Mouse (Mus musculus) lung, embryonic 16.5 days (tissue): ENCODE results near the gene Sfxn2. TPM values are rescaled to one million over a fixed set of nuclear protein-coding genes. Genes with fewer than 3 reads are reported as not detected.

Source experiments
- ATAC-seq: fragments of 200-750 bp; cut with Nextera tagmentation; 2 replicates; pipeline ENCODE4 v1.8.0; 2017; ENCODE audit warnings: low read depth, mild to moderate bottlenecking, moderate library complexity
- H3K27ac ChIP-seq: fragments of 300-500 bp; sonication (generic); 2 replicates; pipeline ENCODE4 v1.5.1; 2014; ENCODE audit warnings: mild to moderate bottlenecking, control low read depth, low read length
- H3K27me3 ChIP-seq: fragments of 300-500 bp; sonication (generic); 2 replicates; pipeline ENCODE4 v1.6.1; 2014; ENCODE audit warnings: low read depth, low read length, mixed read lengths; ENCODE audit not compliant: control insufficient read depth, insufficient read depth
- H3K36me3 ChIP-seq: fragments of 300-500 bp; sonication (generic); 2 replicates; pipeline ENCODE4 v1.6.1; 2014; ENCODE audit warnings: low read length; ENCODE audit not compliant: control insufficient read depth, insufficient read depth
- H3K4me1 ChIP-seq: fragments of 300-500 bp; sonication (generic); replicated peaks from 2 replicates; pipeline ENCODE4 v1.6.1; 2014; ENCODE audit warnings: low read length, mixed read lengths; ENCODE audit not compliant: control insufficient read depth, insufficient read depth
- H3K4me2 ChIP-seq: fragments of 300-500 bp; sonication (generic); 2 replicates; pipeline ENCODE4 v1.6.1; 2014; ENCODE audit warnings: low read depth, low read length, control low read depth
- H3K4me3 ChIP-seq: fragments of 300-500 bp; sonication (generic); 2 replicates; pipeline ENCODE4 v1.5.1; 2014; ENCODE audit warnings: mild to moderate bottlenecking, low read length, control low read depth
- H3K9ac ChIP-seq: fragments of 300-500 bp; sonication (generic); 2 replicates; pipeline ENCODE4 v1.6.1; 2014; ENCODE audit warnings: low read length, control low read depth
- H3K9me3 ChIP-seq: fragments of 300-500 bp; sonication (generic); 2 replicates; pipeline ENCODE4 v1.6.1; 2016; ENCODE audit warnings: low read length; ENCODE audit not compliant: control insufficient read depth
- WGBS: fragments of 180-500 bp; shearing (Covaris S2); extraction: QIAGEN DNeasy Blood & Tissue Kit; methylation state at CpG from one replicate; pipeline ENCODE4 v1.1.7; 2014; 5-methylcytosine and 5-hydroxymethylcytosine counted together
- polyA plus RNA-seq: library from polyadenylated mRNA; unstranded; fragments of >200 nt; fragmentation: Nextera tagmentation; extraction: Ambion mirVana; gene quantifications from 2 replicates; pipeline ENCODE4 v1.2.1, GENCODE M21; 2015

The Sfxn2 gene
- polyA plus RNA-seq, 1 experiment from 2014 or later, result 24.6 TPM

DNA sequence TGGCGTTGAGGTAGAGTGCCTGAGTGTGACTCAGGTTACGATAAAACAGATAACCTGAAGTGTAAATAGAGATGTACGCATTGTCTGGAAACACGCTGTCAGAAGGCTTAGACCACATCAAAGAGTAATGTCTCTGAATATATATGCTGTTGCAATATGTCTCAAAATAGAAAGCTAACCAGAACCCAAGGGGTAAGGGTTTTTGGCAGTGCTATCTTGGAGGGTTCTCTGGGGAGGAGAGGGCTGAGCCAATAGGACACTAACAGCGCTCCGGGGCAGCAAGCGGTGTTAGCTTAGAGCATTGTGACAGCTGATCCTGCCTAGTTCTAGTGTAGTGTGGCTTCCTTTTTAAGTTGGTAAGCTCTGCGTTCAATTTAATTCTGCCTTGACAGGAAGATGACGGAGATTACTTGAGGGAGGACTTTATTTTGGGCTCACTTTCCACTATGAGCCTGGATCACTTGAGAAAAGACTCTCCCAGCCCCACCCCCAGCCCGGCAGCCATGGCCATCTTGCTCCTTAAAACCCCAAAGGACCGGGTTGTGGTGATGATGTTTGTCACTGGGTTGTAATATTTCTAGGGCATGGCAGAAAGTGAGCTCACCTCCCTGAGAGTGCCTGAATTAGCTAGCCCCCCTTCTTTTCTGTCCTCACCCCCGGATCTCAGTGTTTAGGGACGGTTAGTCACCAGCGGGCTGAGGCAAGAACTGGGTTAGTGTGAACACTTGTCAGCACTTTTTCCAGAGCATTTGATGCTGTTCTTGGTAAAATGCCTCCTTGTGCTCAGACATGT is 47.0 kb downstream of the Sfxn2 start:
- 53% methylated on average over 14 of the region's 14 CpGs for WGBS
- no peak overlapping the region for H3K4me2 ChIP-seq
- ATAC-seq, result peak; percentile 26
- H3K27me3 ChIP-seq, result no peaks in the 10 kb centered on the region
- H3K27ac ChIP-seq, result peak overlapping the region; percentile 69
- no peaks in the 10 kb centered on the region for H3K36me3 ChIP-seq
- H3K4me3 ChIP-seq, result no peak overlapping the region
- no peaks in the 10 kb centered on the region for H3K9me3 ChIP-seq
- peak overlapping the region; percentile 14; the same call in 1 of the 2 replicates for H3K9ac ChIP-seq
- peaks cover 65% of the 10 kb centered on the region for H3K4me1 ChIP-seq

DNA sequence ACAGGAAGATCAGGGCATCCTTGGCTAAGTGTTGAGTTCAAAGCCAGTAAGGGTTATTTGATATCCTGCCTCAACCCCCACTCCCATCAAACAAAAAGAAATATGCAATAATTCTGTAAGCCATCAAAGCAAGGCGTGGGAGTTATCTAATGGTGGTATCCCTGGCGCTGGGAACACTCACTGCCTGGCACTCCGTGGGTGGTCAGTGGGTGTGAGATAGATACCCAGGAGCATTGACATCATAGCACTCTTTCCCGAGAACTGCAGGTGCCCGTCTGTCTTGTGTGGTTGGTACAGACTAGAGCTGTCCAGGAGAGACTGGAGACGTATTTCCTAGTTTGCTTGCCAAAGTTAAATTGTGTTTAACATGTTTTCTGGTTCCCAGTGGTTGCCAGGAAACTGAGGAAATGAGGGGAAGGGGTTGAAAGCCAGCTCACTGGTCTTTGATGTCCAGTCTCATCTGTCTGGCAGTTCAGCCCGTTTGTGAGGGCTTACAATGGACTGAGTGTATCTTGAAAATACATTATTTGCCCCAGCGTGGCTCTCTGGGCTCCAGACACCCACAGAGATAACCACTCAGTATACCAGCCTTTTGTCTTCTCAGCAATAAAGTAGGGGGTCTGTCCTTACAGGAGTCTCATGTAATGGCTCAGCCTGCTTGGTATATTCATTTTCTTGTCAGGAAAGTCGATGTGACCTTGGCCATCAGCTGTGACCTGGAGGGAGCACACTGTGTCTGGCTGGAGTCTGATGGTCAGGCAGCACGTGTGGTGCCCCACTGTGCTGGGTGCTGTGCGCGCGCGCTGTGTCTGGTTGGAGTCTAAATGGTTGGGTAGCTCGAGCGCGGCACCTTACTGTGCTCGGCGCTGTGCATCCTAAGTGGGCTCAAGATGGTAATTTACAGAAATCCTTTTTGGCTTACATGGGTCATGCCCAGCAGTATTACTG is 48.3 kb downstream of the Sfxn2 start:
- H3K4me2 ChIP-seq, result no peak overlapping the region
- WGBS, result 63% methylated on average over 19 of the region's 19 CpGs
- H3K9ac ChIP-seq, result no peak overlapping the region
- H3K36me3 ChIP-seq, result no peaks in the 10 kb centered on the region; the same call in 1 of the 2 replicates
- no peak overlapping the region for H3K4me3 ChIP-seq
- H3K9me3 ChIP-seq, result no peaks in the 10 kb centered on the region
- H3K4me1 ChIP-seq, result peaks cover 71% of the 10 kb centered on the region
- H3K27me3 ChIP-seq, result no peaks in the 10 kb centered on the region
- ATAC-seq, result no peak
- H3K27ac ChIP-seq, result peak overlapping the region; percentile 69

DNA sequence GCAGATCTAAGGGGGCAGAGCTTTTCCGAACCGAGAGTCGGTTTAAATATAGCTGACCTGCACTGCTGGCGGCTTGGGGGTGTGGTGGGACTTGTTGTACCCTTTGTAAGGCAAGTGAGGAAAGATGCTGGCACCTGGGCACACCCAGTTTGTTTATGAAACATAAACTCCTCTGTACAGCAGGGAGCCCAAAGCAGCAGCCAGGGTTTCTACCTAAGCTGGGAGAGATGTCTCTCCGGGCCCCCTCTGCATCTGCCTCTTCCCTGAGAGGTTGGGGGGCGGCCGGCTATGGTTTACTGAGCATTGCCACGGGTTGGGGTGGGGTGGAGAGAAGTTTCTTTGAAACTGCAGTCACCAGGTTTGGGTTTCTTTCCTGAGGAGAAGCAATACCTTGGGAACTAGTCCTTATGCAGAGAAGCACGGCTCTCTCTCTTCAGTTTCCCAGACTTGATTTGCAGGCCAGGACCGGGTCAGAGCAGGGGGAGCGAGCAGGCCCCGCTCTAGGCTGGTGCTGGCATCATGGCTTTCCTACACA is 49.6 kb downstream of the Sfxn2 start:
- H3K27ac ChIP-seq, result peak overlapping the region; percentile 94
- peak overlapping the region; percentile 53 for H3K9ac ChIP-seq
- H3K27me3 ChIP-seq, result no peaks in the 10 kb centered on the region
- peak overlapping the region; percentile 63 for H3K4me2 ChIP-seq
- H3K4me1 ChIP-seq, result peaks cover 77% of the 10 kb centered on the region
- H3K36me3 ChIP-seq, result no peaks in the 10 kb centered on the region; the same call in 1 of the 2 replicates
- H3K4me3 ChIP-seq, result peak overlapping the region; percentile 44
- no peak for ATAC-seq
- WGBS, result 18% methylated on average over 12 of the region's 12 CpGs
- H3K9me3 ChIP-seq, result no peaks in the 10 kb centered on the region

DNA sequence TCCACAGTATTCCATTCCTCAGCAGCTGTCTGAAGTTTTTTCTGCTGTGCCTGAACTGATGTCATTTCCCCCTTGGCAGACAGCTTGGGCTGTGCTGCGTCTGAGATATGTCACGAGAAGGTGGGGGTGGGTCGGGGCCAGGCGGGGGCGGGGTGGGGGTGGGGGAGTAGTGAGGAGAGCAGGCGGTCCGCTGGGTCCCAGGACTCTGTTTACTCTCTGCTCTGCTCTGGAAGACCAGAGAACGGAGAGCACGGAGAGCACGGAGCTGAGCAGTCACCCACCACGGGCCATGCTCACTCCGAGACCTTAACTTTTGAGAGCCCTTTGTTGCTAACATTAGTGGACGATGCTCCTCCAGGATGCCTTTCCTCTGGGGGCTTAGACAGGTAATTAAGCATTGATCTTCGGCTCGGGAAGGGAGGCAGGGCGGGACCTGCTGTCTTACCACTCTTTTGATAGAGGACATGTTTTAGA is 50.1 kb downstream of the Sfxn2 start:
- H3K9ac ChIP-seq, result peak overlapping the region; percentile 53
- peak; percentile 78 for ATAC-seq
- peaks cover 75% of the 10 kb centered on the region for H3K4me1 ChIP-seq
- 2% methylated on average over 16 of the region's 16 CpGs for WGBS
- no peaks in the 10 kb centered on the region for H3K27me3 ChIP-seq
- peak overlapping the region; percentile 63 for H3K4me2 ChIP-seq
- peak overlapping the region; percentile 94 for H3K27ac ChIP-seq
- H3K4me3 ChIP-seq, result peak overlapping the region; percentile 44
- H3K36me3 ChIP-seq, result no peaks in the 10 kb centered on the region; the same call in 1 of the 2 replicates
- no peaks in the 10 kb centered on the region for H3K9me3 ChIP-seq

DNA sequence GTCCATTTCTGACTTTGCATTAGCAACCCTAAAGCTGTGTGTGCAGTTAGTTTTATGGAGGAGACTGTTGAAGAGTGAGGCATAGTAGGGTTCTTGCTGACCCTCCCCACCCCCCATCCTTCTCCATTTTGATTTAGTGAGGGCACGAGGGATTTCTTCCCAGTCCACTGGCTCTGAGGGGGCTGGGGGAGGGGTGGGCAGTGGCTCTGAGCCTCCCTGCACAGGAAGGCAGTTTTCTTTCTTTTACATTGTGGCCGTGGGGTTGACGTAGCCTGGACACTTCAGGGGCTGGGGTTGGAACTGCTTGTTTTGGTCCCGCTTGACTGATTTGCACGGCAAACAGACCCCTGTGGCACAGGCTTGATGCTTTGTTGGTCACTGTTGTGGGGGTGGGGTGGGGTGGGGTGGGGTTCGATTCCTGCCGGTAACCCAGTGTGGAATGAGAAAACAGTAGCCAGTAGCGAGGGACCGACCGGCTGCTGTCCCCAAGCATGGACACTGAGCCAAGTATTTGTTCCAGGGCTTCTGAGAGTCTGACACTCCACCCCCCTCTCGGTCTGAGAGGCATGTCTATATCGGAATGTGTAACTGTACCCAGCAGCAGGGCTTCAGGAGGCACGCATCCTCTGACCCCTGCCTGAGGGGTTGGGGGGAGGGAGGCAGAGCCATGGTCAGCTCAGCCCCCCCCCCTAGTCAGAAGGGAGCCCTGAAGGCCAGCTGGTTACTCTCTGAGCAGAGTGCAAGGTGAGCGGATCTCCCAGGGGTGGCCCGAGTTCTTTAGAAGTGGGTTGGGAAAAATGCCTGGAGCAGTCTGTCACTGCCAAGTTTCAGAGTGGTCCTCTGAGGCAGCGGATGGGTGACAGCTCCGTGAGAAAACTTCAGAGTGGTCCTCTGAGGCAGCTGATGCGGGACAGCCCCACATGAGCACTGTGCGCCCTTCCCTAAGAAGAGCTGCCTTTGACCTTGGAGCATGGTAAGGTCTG is 50.9 kb downstream of the Sfxn2 start:
- Histone ChIP-seq H3K4me2 (peak overlapping the region; percentile 63), H3K4me3 (peak overlapping the region; percentile 44), H3K27ac (peak overlapping the region; percentile 94), H3K9ac (peak overlapping the region; percentile 53), H3K4me1 (peaks cover 75% of the 10 kb centered on the region), H3K36me3 (no peaks in the 10 kb centered on the region; the same call in 1 of the 2 replicates), H3K9me3 (no peaks in the 10 kb centered on the region), H3K27me3 (no peaks in the 10 kb centered on the region)
- peak; percentile 78 for ATAC-seq
- 12% methylated on average over 19 of the region's 19 CpGs for WGBS

DNA sequence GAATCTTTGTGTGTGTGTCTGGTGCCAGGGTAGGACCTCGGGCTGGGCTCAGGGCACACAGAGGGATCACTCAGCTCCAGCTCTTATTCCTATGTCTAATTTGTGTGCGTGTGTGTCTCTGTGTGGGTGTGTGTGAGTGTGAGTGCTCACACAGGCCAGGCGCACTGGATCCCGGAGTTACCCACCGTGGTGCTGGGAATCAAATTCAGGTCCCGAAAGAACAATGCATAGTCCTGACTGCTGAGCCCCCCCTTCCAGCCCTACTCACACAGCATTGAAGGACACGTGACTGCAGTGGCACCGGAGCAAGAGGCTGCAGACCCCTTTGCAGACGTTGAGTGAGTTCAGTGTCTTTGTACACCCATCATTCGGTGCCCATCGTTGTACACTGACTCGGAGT is 51.9 kb downstream of the Sfxn2 start:
- Histone ChIP-seq H3K4me2 (peak overlapping the region; percentile 63), H3K27me3 (no peaks in the 10 kb centered on the region), H3K27ac (peak overlapping the region; percentile 94), H3K4me1 (peaks cover 70% of the 10 kb centered on the region), H3K36me3 (no peaks in the 10 kb centered on the region; the same call in 1 of the 2 replicates), H3K9ac (no peak overlapping the region), H3K4me3 (peak overlapping the region; percentile 44), H3K9me3 (no peaks in the 10 kb centered on the region)
- WGBS, result 90% methylated on average over 12 of the region's 12 CpGs
- no peak for ATAC-seq

DNA sequence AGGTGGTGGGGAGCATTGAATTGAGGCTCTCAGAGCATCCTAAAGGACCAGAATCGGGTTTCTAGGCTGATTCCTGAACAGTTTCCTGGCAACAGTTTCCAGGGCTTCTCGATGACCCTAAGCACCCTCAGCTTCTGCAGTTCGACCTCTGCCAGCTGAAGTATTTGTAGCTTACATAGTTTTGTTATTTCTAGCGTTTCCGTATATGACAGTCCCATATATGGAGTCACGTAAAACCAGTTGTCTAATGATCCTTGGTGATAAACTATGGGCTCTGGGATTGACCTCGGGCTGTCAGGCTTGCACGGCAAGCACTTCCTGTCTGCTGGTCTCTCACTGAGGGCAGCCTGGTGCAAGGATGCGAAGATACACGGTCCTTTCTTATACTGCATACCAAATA is 52.4 kb downstream of the Sfxn2 start:
- H3K9ac ChIP-seq, result no peak overlapping the region
- no peaks in the 10 kb centered on the region for H3K27me3 ChIP-seq
- no peaks in the 10 kb centered on the region for H3K9me3 ChIP-seq
- 44% methylated on average over 10 of the region's 10 CpGs for WGBS
- H3K4me3 ChIP-seq, result no peak overlapping the region
- H3K27ac ChIP-seq, result no peak overlapping the region
- no peak for ATAC-seq
- no peaks in the 10 kb centered on the region; the same call in 1 of the 2 replicates for H3K36me3 ChIP-seq
- no peak overlapping the region for H3K4me2 ChIP-seq
- peaks cover 67% of the 10 kb centered on the region for H3K4me1 ChIP-seq

DNA sequence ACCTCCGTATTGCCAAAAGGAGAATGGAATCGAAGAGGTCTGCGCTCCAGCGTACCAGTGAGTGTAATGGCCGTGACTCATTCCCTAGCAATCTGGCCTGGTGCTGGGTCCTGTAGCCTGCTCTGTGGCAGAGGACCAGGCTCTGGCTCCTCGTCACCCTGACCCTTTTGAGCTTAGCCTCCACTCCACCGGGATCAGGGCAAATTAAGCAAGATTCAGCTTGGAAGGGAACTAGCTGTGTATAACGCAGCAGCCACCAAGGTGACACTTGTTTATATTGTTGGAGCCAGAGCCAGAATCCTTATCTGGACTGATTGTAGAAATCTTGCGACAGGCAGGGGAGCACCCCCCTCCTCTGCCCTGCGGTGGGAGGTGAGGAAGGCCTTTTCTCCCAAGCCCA is 55.2 kb downstream of the Sfxn2 start:
- Histone ChIP-seq H3K27ac (peak overlapping the region; percentile 7; the same call in 1 of the 2 replicates), H3K27me3 (no peaks in the 10 kb centered on the region), H3K4me3 (no peak overlapping the region), H3K9ac (no peak overlapping the region), H3K9me3 (no peaks in the 10 kb centered on the region), H3K4me1 (peaks cover 41% of the 10 kb centered on the region), H3K4me2 (no peak overlapping the region), H3K36me3 (no peaks in the 10 kb centered on the region; the same call in 1 of the 2 replicates)
- peak; percentile 15; the same call in 1 of the 2 replicates for ATAC-seq
- WGBS, result 44% methylated on average over 10 of the region's 10 CpGs
